Mouse (Mus musculus) mouse trophoblast stem cell (cell line): ENCODE results near the gene Capn8.

Source experiments
- in situ Hi-C, 2 experiments: fragments of 300-500 bp; cut with MseI, MboI; formaldehyde crosslinking; loops; 2 replicates in 1 of 2; 3 replicates in 1 of 2; pipeline ENCODE4 v1.15.1; 2025

Capn8 gene

DNA sequence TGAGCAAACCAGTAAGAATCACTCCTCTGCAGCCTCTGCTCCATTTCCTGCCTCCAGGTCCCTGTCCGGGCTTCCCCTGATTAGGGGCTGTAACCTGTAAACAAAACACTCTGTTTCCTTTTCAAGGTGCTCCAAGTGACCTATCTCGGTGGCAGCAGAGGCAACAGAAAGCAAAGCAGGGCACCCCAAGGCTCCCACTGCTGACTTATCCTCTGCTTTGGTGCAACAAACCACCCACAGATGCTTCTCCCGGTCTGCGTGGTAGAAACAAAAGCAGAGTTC lies 106.5 kb downstream of the Capn8 start:
- in situ Hi-C loops: no loop called here

DNA sequence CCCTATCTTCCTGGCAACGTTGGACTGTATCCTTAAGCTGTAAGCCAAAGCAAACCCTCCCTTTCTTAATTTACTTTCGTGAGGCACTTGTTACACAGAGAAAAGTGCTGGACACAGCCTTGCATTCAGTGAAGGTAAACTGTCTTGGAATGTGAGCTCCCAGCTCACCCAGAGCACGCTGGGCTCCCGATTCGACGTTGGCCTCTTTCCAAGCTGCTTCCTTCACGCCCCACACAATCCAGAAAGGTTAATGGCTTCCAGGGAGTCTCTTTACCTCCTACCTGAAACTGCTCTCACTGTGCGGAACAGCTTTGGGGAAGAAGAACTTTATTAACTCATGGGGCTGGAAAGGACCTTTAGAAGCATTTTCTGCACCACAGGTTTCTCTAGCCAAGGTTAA lies 110.5 kb downstream of the Capn8 start:
- in situ Hi-C loops: no loop called here

- in situ Hi-C loops: no loop called here
Measured at GRCm38 (mm10) chr1:182678151-182678550, 113.3 kb downstream of the Capn8 start.

DNA sequence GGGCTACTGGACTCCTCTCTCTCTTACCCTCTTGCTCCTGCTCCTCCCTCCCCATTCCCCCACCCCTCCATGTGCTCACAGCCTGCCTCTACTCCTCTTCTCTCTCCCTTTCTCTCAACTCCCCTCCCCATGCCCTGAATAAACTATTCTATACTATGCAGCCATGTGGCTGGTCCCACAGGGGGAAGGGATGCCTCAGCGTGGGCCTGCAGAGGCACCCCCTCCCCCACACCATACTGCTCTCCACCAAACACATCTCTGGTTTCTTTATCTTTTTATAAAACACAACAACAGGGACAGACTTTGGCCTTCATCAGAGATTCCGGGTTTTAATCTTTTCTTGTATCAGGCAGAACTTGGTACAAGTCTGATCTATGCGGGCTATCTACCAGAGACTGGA lies 114.4 kb downstream of the Capn8 start:
- in situ Hi-C loops: no loop called here

DNA sequence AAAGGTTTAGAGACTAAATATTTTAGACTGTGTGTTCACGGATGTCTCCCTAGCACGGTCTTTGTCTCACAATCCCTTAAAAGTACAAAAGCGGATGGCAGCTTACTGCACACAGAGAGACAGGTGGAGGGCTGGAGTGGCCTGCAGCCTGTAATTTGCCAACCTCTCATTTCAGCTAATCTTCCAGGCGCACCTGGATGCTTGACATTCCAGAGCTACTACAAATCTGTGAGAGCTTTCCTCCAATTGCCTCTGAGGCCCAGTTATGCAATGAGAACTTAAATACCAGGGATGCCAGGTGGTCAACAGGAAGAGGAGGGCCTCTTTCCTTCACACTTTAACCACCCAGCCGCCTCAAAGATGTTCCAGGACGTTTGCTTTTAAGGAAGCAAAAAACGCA lies 114.8 kb downstream of the Capn8 start:
- in situ Hi-C loops: no loop called here
